Mouse (Mus musculus) spleen, adult 18-20 months (tissue): ENCODE results near the gene Gm28360.
"Not testable (repeated sequence)": the region's sequence is repeated elsewhere in the genome, so short reads cannot be mapped to it uniquely, and the experiment has no call there.

Experiments
- DNase-seq, 2 experiments: peaks; one replicate each; pipeline ENCODE4 v3.0.0; 2022; ENCODE audit warnings: mixed read lengths in 2 of 2

Gene Gm28360

GRCm38 (mm10) chr1:117829781-117830180 lies at the start of gene Gm28360:
Gm28360 (plus strand) TSS chr1:117830081.
- not testable (repeated sequence) for DNase-seq

GRCm38 (mm10) chr1:117780833-117781232 lies 49.0 kb upstream of the Gm28360 start, which contains the start of gene B020011L13Rik:
B020011L13Rik (plus strand) TSS chr1:117781133.
- not testable (repeated sequence) for DNase-seq

- not testable (repeated sequence) for DNase-seq
Observed at GRCm38 (mm10) chr1:117816271-117816670, 13.6 kb upstream of the Gm28360 start.

GRCm38 (mm10) chr1:117851718-117852117 lies 21.8 kb downstream of the Gm28360 start:
- DNase-seq, result not testable (repeated sequence)
